Mouse (Mus musculus) kidney, postnatal 36 days (tissue): ENCODE measurements around the gene Syne1.

Experiments
- DNase-seq, 2 experiments: peaks; one replicate each; pipeline ENCODE4 v3.0.0; 2021 to 2022; ENCODE audit warnings: mixed read lengths in 2 of 2

Syne1 gene

GRCm38 (mm10) chr10:5515330-5515729, 36.0 kb downstream of the Syne1 start:
- DNase-seq = no peak

GRCm38 (mm10) chr10:5514134-5514533, 37.1 kb downstream of the Syne1 start:
- no peak for DNase-seq

GRCm38 (mm10) chr10:5512285-5512684, 39.0 kb downstream of the Syne1 start:
- DNase-seq = peak; percentile 17 to 54

- DNase-seq = no peak
Measured at GRCm38 (mm10) chr10:5511403-5511802, 39.9 kb downstream of the Syne1 start.

GRCm38 (mm10) chr10:5507478-5507877, 43.8 kb downstream of the Syne1 start:
- DNase-seq = no peak

- no peak for DNase-seq
Measured at GRCm38 (mm10) chr10:5504761-5505160, 46.5 kb downstream of the Syne1 start.

GRCm38 (mm10) chr10:5503909-5504308, 47.4 kb downstream of the Syne1 start:
- peak in 1 of 2 experiments; percentile 6 for DNase-seq

GRCm38 (mm10) chr10:5499684-5500369, 51.5 kb downstream of the Syne1 start:
- DNase-seq = peak in 1 of 2 experiments; percentile 16

GRCm38 (mm10) chr10:5497859-5498258, 53.4 kb downstream of the Syne1 start:
- peak in 1 of 2 experiments; percentile 11 for DNase-seq

- no peak for DNase-seq
Measured at GRCm38 (mm10) chr10:5491050-5491449, 60.2 kb downstream of the Syne1 start.

- DNase-seq = peak in 1 of 2 experiments; percentile 52
Measured at GRCm38 (mm10) chr10:5490029-5490428, 61.3 kb downstream of the Syne1 start.

GRCm38 (mm10) chr10:5488097-5488496, 63.2 kb downstream of the Syne1 start:
- no peak for DNase-seq

GRCm38 (mm10) chr10:5480552-5481550, 70.4 kb downstream of the Syne1 start:
- DNase-seq = peak; percentile 16 to 29

GRCm38 (mm10) chr10:5480097-5480496, 71.2 kb downstream of the Syne1 start:
- DNase-seq = peak; percentile 32 to 66

- DNase-seq = no peak
Measured at GRCm38 (mm10) chr10:5468638-5469037, 82.6 kb downstream of the Syne1 start.

- DNase-seq = no peak
Measured at GRCm38 (mm10) chr10:5453830-5454229, 97.5 kb downstream of the Syne1 start.

GRCm38 (mm10) chr10:5449944-5450343, 101.3 kb downstream of the Syne1 start:
- no peak for DNase-seq

- DNase-seq = no peak
Measured at GRCm38 (mm10) chr10:5447950-5448716, 103.1 kb downstream of the Syne1 start.

- DNase-seq = no peak
Measured at GRCm38 (mm10) chr10:5445313-5445712, 106.0 kb downstream of the Syne1 start.

- DNase-seq = no peak
Measured at GRCm38 (mm10) chr10:5443020-5443419, 108.3 kb downstream of the Syne1 start.

- DNase-seq = no peak
Measured at GRCm38 (mm10) chr10:5439802-5440350, 111.4 kb downstream of the Syne1 start.

- no peak for DNase-seq
Measured at GRCm38 (mm10) chr10:5437766-5438165, 113.5 kb downstream of the Syne1 start.

GRCm38 (mm10) chr10:5423984-5424383, 127.3 kb downstream of the Syne1 start:
- DNase-seq = no peak
